Mouse (Mus musculus): ENCODE measurements at regions not wholly inside any gene's neighbourhood (a gene's known extent, or its start where the extent isn't known, plus 50 kb on each side); places are given as distances from the start of the nearest gene placed in this dataset.

DNA sequence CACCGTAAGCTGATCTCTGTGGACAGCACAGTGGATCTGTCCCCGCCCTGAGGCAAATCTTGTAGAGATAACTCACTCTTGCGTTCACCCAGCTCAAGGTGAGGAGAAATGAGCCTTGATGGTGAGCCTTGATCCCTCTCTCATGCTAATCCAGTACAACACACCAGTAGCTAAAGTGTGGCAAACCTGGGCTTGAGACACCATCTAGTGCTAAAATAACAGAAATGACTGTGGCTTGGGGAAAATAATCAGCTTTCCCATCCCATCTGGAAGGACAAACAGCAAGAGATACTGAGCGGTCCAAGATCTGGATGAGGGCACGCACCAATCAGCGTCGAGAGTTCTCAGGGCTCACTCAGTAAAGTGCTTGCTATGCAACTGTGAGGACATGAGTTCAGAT is 50.9 kb upstream of the Cbln4 start:
- TF ChIP-seq CTCF (IDR thresholded peaks at IDR 0.05; ENCODE audit: borderline replicate concordance, extremely low read depth, insufficient read depth, insufficient read length): no peak
- no peak for TF ChIP-seq POLR2A (IDR thresholded peaks at IDR 0.05; ENCODE audit: borderline replicate concordance, extremely low read depth, insufficient read depth, insufficient read length, poor library complexity, severe bottlenecking)

Data from brain, embryonic 14.5 days (tissue).